Mouse (Mus musculus): Measurements from ENCODE around the gene Vrk3. TPM values are rescaled to one million over a fixed set of nuclear protein-coding genes. Genes with fewer than 3 reads are reported as not detected.

Vrk3 gene
- polyA plus RNA-seq (2012; rRNA removed; ENCODE audit: low replicate concordance) = 43.8 and 48.7 TPM in 2 replicates

DNA sequence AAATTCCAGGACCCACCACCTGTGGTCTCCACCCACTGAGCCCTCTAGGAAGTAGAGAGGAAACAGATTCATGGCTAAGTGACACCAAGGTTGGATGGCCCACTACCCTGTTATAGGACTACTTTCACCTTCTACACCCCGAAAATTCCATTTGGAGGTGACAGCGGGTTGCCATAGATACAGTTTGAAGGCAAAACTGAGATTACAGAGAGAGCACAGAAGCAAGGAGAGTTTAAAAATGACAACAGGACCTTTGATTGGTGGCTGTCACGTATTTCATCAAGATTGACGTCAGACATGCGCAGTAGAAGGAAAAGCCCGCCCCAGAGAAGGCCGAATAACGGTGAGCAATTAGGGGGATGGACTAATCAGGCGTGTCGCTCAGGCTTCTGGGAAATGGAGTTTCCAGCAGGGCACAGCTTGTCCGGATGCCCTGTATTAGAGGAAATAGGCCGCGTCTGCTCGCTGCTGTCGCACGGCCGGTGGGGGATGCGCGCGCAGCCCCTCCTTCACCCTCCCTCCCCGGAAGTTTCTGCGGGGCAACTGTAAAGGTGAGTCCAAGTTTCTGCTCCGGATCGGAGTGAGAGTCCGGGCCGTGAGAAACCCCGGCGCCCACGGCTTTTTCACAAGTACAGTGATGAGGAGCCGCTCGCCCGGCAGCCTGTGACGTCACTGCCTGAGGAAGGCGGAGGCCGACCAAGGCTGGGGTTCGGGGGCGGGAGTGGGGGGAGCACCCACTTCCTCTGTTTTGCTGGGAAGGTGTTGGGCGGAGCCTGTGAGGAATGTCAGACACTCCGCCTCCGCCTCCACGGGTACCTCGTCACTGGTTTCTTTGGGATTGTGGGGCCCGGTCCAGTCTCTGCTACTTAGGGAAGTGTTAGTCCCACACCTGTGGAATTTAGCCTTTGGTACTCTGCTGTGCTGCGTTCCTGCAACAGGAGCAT, at the start of gene Vrk3:
Gene Vrk3 (plus strand): TSS at position 313 of the 944 bp plus-strand sequence.

GRCm38 (mm10) chr7:44708574-44708973, 39.6 kb upstream of the Vrk3 start, which contains the start of gene Izumo2:
TSS of gene Izumo2 (plus strand) at chr7:44708742.

DNA sequence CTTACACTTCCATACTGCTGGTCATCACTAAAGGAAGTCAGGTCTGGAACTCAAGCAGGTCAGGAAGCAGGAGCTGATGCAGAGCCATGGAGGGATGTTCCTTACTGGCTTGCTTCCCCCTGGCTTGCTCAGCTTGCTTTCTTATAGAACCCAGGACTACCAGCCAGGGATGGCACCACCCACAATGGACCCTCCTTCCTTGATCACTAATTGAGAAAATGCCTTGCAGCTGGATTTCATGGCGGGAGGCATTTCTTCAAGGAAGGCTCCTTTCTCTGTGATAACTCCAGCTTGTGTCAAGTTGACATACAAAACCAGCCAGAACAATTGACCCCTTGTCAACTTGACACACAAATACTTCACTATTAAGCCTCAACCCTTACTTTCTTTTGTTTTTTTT, 2.7 kb downstream of the Vrk3 start, which contains the start of gene Zfp473:
Gene Zfp473 (minus strand): TSS at position 101 of the 400 bp plus-strand sequence.

GRCm38 (mm10) chr7:44815721-44816469, 67.7 kb downstream of the Vrk3 start, which contains the start of the genes Nup62 and Il4i1:
TSS of gene Nup62 (plus strand) at chr7:44816088.
TSS of gene Il4i1 (plus strand) at chr7:44816387.

GRCm38 (mm10) chr7:44816470-44817021, 68.3 kb downstream of the Vrk3 start, which contains the start of gene Atf5:
TSS of gene Atf5 (minus strand) at chr7:44816658.

Other genes with a start within 250 kb of the Vrk3 start
- gene Mybpc2, start 223.8 kb upstream of the Vrk3 start, polyA plus RNA-seq (2012; rRNA removed; ENCODE audit: low replicate concordance) = 0.42 and 270 TPM in 2 replicates
- 56.8 and 111 TPM in 2 replicates for gene Spib, start 216.3 kb upstream of the Vrk3 start, polyA plus RNA-seq (2012; rRNA removed; ENCODE audit: low replicate concordance)
- gene Pold1, start 199.6 kb upstream of the Vrk3 start, polyA plus RNA-seq (2012; rRNA removed; ENCODE audit: low replicate concordance) = 37.9 and 80.4 TPM in 2 replicates
- 144 and 274 TPM in 2 replicates for gene Nr1h2, start 194.5 kb upstream of the Vrk3 start, polyA plus RNA-seq (2012; rRNA removed; ENCODE audit: low replicate concordance)
- gene Napsa, start 176.0 kb upstream of the Vrk3 start, polyA plus RNA-seq (2012; rRNA removed; ENCODE audit: low replicate concordance) = 46.1 and 70.1 TPM in 2 replicates
- 1.5 and 1.9 TPM in 2 replicates for gene Kcnc3, start 157.7 kb upstream of the Vrk3 start, polyA plus RNA-seq (2012; rRNA removed; ENCODE audit: low replicate concordance)
- gene Myh14, start 77.6 kb upstream of the Vrk3 start, polyA plus RNA-seq (2012; rRNA removed; ENCODE audit: low replicate concordance) = 8.5 and 15.5 TPM in 2 replicates
- gene Izumo2, start 39.7 kb upstream of the Vrk3 start, polyA plus RNA-seq (2012; rRNA removed; ENCODE audit: low replicate concordance) = not detected in 2 replicates
- gene Zfp473, start 2.6 kb downstream of the Vrk3 start, polyA plus RNA-seq (2012; rRNA removed; ENCODE audit: low replicate concordance) = 0.11 and 0.13 TPM in 2 replicates
- gene Nup62, start 67.7 kb downstream of the Vrk3 start, polyA plus RNA-seq (2012; rRNA removed; ENCODE audit: low replicate concordance) = 64.4 and 76.1 TPM in 2 replicates
- gene Il4i1, start 68.0 kb downstream of the Vrk3 start, polyA plus RNA-seq (2012; rRNA removed; ENCODE audit: low replicate concordance) = 51.1 and 162 TPM in 2 replicates
- 250 and 576 TPM in 2 replicates for gene Atf5, start 68.2 kb downstream of the Vrk3 start, polyA plus RNA-seq (2012; rRNA removed; ENCODE audit: low replicate concordance)
- gene Akt1s1, start 100.6 kb downstream of the Vrk3 start, polyA plus RNA-seq (2012; rRNA removed; ENCODE audit: low replicate concordance) = 67.1 and 282 TPM in 2 replicates
- 115 and 138 TPM in 2 replicates for gene Tbc1d17, start 100.7 kb downstream of the Vrk3 start, polyA plus RNA-seq (2012; rRNA removed; ENCODE audit: low replicate concordance)
- gene Pnkp, start 108.7 kb downstream of the Vrk3 start, polyA plus RNA-seq (2012; rRNA removed; ENCODE audit: low replicate concordance) = 39.0 and 104 TPM in 2 replicates
- gene Ptov1, start 121.4 kb downstream of the Vrk3 start, polyA plus RNA-seq (2012; rRNA removed; ENCODE audit: low replicate concordance) = 230 and 261 TPM in 2 replicates
- 108 and 237 TPM in 2 replicates for gene Med25, start 144.3 kb downstream of the Vrk3 start, polyA plus RNA-seq (2012; rRNA removed; ENCODE audit: low replicate concordance)
- gene Fuz, start 147.7 kb downstream of the Vrk3 start, polyA plus RNA-seq (2012; rRNA removed; ENCODE audit: low replicate concordance) = 65.1 and 103 TPM in 2 replicates
- gene Ap2a1, start 181.1 kb downstream of the Vrk3 start, polyA plus RNA-seq (2012; rRNA removed; ENCODE audit: low replicate concordance) = 87.8 and 112 TPM in 2 replicates
- gene Tsks, start 194.8 kb downstream of the Vrk3 start, polyA plus RNA-seq (2012; rRNA removed; ENCODE audit: low replicate concordance) = 0.19 and 0.26 TPM in 2 replicates
- gene Cpt1c, start 226.4 kb downstream of the Vrk3 start, polyA plus RNA-seq (2012; rRNA removed; ENCODE audit: low replicate concordance) = 34.3 and 34.4 TPM in 2 replicates
- 97.1 and 118 TPM in 2 replicates for gene Prmt1, start 238.2 kb downstream of the Vrk3 start, polyA plus RNA-seq (2012; rRNA removed; ENCODE audit: low replicate concordance)
- gene Irf3, start 249.2 kb downstream of the Vrk3 start, polyA plus RNA-seq (2012; rRNA removed; ENCODE audit: low replicate concordance) = 120 and 136 TPM in 2 replicates